Mouse (Mus musculus): ENCODE measurements around the gene Gsn. TPM values are rescaled to one million over a fixed set of nuclear protein-coding genes. Genes with fewer than 3 reads are reported as not detected.
A peak's percentile ranks its signal among the peaks of the same experiment; 100 is the strongest.

Gene Gsn
- polyA plus RNA-seq, 1 experiment: 0.36 TPM

- H3K4me3 ChIP-seq (replicated peaks): no peak overlapping the region
- no peaks in the 10 kb centered on the region for H3K9me3 ChIP-seq (ENCODE audit: control insufficient read depth, low read length)
- H3K4me1 ChIP-seq (ENCODE audit: control insufficient read depth): peaks cover 25% of the 10 kb centered on the region
- TF ChIP-seq GATA1 (IDR thresholded peaks at IDR 0.05; ENCODE audit: low read length): no peak
- H3K36me3 ChIP-seq (ENCODE audit: control insufficient read depth): peaks cover 10% of the 10 kb centered on the region; the same call in 1 of the 2 replicates
- H3K27me3 ChIP-seq (ENCODE audit: control insufficient read depth): no peaks in the 10 kb centered on the region
Measured at GRCm38 (mm10) chr2:35297703-35298332, 41.6 kb downstream of the Gsn start.

GRCm38 (mm10) chr2:35299437-35299836, 43.3 kb downstream of the Gsn start:
- H3K4me3 ChIP-seq (replicated peaks): no peak overlapping the region
- H3K9me3 ChIP-seq (ENCODE audit: control insufficient read depth, low read length): no peaks in the 10 kb centered on the region
- H3K36me3 ChIP-seq (ENCODE audit: control insufficient read depth): peaks cover 6% of the 10 kb centered on the region; the same call in 1 of the 2 replicates
- H3K4me1 ChIP-seq (ENCODE audit: control insufficient read depth): peaks cover 25% of the 10 kb centered on the region
- no peak for TF ChIP-seq GATA1 (IDR thresholded peaks at IDR 0.05; ENCODE audit: low read length)
- TF ChIP-seq TAL1 (IDR thresholded peaks at IDR 0.05; ENCODE audit: low read length): no peak
- peaks cover 3% of the 10 kb centered on the region; the same call in 1 of the 2 replicates for H3K27me3 ChIP-seq (ENCODE audit: control insufficient read depth)

- no peak for TF ChIP-seq TAL1 (IDR thresholded peaks at IDR 0.05; ENCODE audit: low read length)
- no peak for TF ChIP-seq GATA1 (IDR thresholded peaks at IDR 0.05; ENCODE audit: low read length)
- H3K9me3 ChIP-seq (ENCODE audit: control insufficient read depth, low read length): no peaks in the 10 kb centered on the region
- H3K36me3 ChIP-seq (ENCODE audit: control insufficient read depth): peaks cover 3% of the 10 kb centered on the region; the same call in 1 of the 2 replicates
- peaks cover 25% of the 10 kb centered on the region for H3K4me1 ChIP-seq (ENCODE audit: control insufficient read depth)
- peaks cover 6% of the 10 kb centered on the region; the same call in 1 of the 2 replicates for H3K27me3 ChIP-seq (ENCODE audit: control insufficient read depth)
- H3K4me3 ChIP-seq (replicated peaks): no peak overlapping the region
Measured at GRCm38 (mm10) chr2:35302049-35302885, 46.1 kb downstream of the Gsn start.

- Histone ChIP-seq H3K9me3 (ENCODE audit: control insufficient read depth, low read length) (no peaks in the 10 kb centered on the region), H3K4me3 (replicated peaks) (no peak overlapping the region), H3K4me1 (ENCODE audit: control insufficient read depth) (peaks cover 19% of the 10 kb centered on the region), H3K27me3 (ENCODE audit: control insufficient read depth) (peaks cover 8% of the 10 kb centered on the region; the same call in 1 of the 2 replicates), H3K36me3 (ENCODE audit: control insufficient read depth) (peaks cover 27% of the 10 kb centered on the region)
- TF ChIP-seq TAL1 (IDR thresholded peaks at IDR 0.05; ENCODE audit: low read length): no peak
- no peak for TF ChIP-seq GATA1 (IDR thresholded peaks at IDR 0.05; ENCODE audit: low read length)
Measured at GRCm38 (mm10) chr2:35308166-35308565, 52.0 kb downstream of the Gsn start.

- H3K36me3 ChIP-seq (ENCODE audit: control insufficient read depth): peaks cover 45% of the 10 kb centered on the region
- H3K27me3 ChIP-seq (ENCODE audit: control insufficient read depth): peaks cover 6% of the 10 kb centered on the region; the same call in 1 of the 2 replicates
- no peak overlapping the region for H3K4me3 ChIP-seq (replicated peaks)
- H3K9me3 ChIP-seq (ENCODE audit: control insufficient read depth, low read length): no peaks in the 10 kb centered on the region
- TF ChIP-seq TAL1 (IDR thresholded peaks at IDR 0.05; ENCODE audit: low read length) (no peak), GATA1 (IDR thresholded peaks at IDR 0.05; ENCODE audit: low read length) (no peak)
- peaks cover 21% of the 10 kb centered on the region for H3K4me1 ChIP-seq (ENCODE audit: control insufficient read depth)
Measured at GRCm38 (mm10) chr2:35309906-35310493, 53.8 kb downstream of the Gsn start.

GRCm38 (mm10) chr2:35314300-35314699, 58.1 kb downstream of the Gsn start:
- H3K36me3 ChIP-seq (ENCODE audit: control insufficient read depth): peaks cover 88% of the 10 kb centered on the region
- no peaks in the 10 kb centered on the region for H3K27me3 ChIP-seq (ENCODE audit: control insufficient read depth)
- H3K4me1 ChIP-seq (ENCODE audit: control insufficient read depth): peaks cover 57% of the 10 kb centered on the region
- H3K9me3 ChIP-seq (ENCODE audit: control insufficient read depth, low read length): no peaks in the 10 kb centered on the region
- TF ChIP-seq TAL1 (IDR thresholded peaks at IDR 0.05; ENCODE audit: low read length) (no peak), GATA1 (IDR thresholded peaks at IDR 0.05; ENCODE audit: low read length) (no peak)
- H3K4me3 ChIP-seq (replicated peaks): no peak overlapping the region

- Histone ChIP-seq H3K4me1 (ENCODE audit: control insufficient read depth) (peaks cover 70% of the 10 kb centered on the region), H3K9me3 (ENCODE audit: control insufficient read depth, low read length) (no peaks in the 10 kb centered on the region), H3K4me3 (replicated peaks) (peak overlapping the region; percentile 33), H3K27me3 (ENCODE audit: control insufficient read depth) (no peaks in the 10 kb centered on the region), H3K36me3 (ENCODE audit: control insufficient read depth) (peaks cover 100% of the 10 kb centered on the region)
- TF ChIP-seq TAL1 (IDR thresholded peaks at IDR 0.05; ENCODE audit: low read length): peak; percentile 51
- peak; percentile 72 for TF ChIP-seq GATA1 (IDR thresholded peaks at IDR 0.05; ENCODE audit: low read length)
Measured at GRCm38 (mm10) chr2:35317604-35318003, 61.4 kb downstream of the Gsn start.

GRCm38 (mm10) chr2:35318405-35318804, 62.2 kb downstream of the Gsn start:
- Histone ChIP-seq H3K4me3 (replicated peaks) (peak overlapping the region; percentile 33), H3K36me3 (ENCODE audit: control insufficient read depth) (peaks cover 100% of the 10 kb centered on the region), H3K27me3 (ENCODE audit: control insufficient read depth) (no peaks in the 10 kb centered on the region), H3K9me3 (ENCODE audit: control insufficient read depth, low read length) (no peaks in the 10 kb centered on the region), H3K4me1 (ENCODE audit: control insufficient read depth) (peaks cover 78% of the 10 kb centered on the region)
- TF ChIP-seq GATA1 (IDR thresholded peaks at IDR 0.05; ENCODE audit: low read length) (peak; percentile 61), TAL1 (IDR thresholded peaks at IDR 0.05; ENCODE audit: low read length) (peak; percentile 30; the same call in 1 of the 3 replicates)

- TF ChIP-seq GATA1 (IDR thresholded peaks at IDR 0.05; ENCODE audit: low read length) (no peak), TAL1 (IDR thresholded peaks at IDR 0.05; ENCODE audit: low read length) (no peak)
Measured at GRCm38 (mm10) chr2:35320399-35320798, 64.2 kb downstream of the Gsn start.

More at GRCm38 (mm10) chr2:35320399-35320798, 64.2 kb downstream of the Gsn start:
- Histone ChIP-seq H3K36me3 (ENCODE audit: control insufficient read depth) (peaks cover 100% of the 10 kb centered on the region), H3K27me3 (ENCODE audit: control insufficient read depth) (no peaks in the 10 kb centered on the region), H3K9me3 (ENCODE audit: control insufficient read depth, low read length) (no peaks in the 10 kb centered on the region), H3K4me1 (ENCODE audit: control insufficient read depth) (peaks cover 95% of the 10 kb centered on the region), H3K4me3 (replicated peaks) (no peak overlapping the region)

All from erythroblast, embryonic 14.5 days (primary cell).